Mouse (Mus musculus) adrenal gland, postnatal 0 days (tissue): ENCODE measurements around the gene Asb2. TPM values are rescaled to one million over a fixed set of nuclear protein-coding genes. Genes with fewer than 3 reads are reported as not detected.

Experiments used
- polyA plus RNA-seq: library from polyadenylated mRNA; unstranded; fragments of >200 nt; fragmentation: Nextera tagmentation; extraction: Ambion mirVana; gene quantifications from 2 replicates; pipeline ENCODE4 v1.2.1, GENCODE M21; 2015

Gene Asb2
- polyA plus RNA-seq, result 0.60 and 1.5 TPM in 2 replicates

DNA sequence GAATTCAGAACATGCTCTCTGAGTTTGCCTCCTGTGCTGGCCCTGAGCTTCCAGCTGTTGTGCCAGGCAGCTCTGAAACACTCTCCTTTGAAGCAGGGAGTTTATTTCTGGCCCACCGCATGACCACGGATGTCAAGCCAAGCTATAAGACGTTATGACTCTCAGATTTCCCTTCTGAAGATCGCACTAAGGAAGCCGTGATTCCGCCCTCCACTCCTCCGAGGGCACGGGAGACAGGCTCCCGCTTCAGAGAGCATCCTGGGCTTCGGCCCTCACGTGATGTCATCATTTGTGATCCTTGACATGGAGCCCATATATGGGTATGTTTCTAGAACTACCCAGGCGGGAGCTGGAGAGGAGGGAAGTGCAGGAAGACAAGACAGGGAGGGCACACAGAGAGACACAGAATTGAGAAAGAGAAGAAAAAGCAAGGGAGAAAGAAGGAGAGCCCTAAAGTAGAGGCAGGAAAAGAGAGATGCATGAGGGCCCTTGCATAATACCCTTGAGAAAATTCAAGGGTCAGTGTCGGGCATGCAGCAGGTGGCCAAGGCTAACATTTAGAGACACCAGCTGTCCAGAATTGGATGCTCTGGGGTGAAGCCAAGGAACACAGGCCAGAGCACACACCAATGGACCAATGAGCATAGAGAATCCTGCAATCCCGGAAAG is at the start of gene Asb2:
Gene Asb2 (minus strand): TSS at position 256 of the 669 bp plus-strand sequence.

GRCm38 (mm10) chr12:103388505-103389347 is 32.9 kb upstream of the Asb2 start, which contains the start of gene Otub2:
Gene Otub2, plus strand, starts transcription at chr12:103388682.

DNA sequence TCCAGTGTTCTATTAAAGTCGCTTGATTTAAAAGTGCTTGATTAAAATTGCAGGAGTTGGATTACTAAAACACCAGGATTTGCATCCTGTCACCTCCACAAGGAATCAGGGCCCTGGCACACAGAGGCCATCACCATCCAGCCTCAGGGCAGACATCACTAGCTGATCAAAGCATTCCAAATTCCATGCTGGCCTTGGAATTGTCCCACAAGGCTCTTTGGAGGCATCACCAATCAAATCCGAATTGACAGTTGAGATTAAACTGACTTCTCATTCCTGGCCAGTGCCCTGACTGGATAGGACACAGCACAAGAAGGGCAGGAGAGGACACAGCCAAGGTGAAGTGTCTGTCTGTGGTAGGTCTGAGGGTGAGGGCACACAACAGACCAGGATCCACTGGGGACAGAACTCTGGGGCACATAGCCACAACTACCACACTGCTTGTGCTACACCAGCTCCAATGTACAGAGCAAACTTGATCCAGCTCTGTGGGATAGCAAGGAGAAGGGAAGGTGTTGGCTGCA is 45.0 kb downstream of the Asb2 start, which contains the start of gene Fam181a:
Gene Fam181a (plus strand): TSS at position 232 of the 524 bp plus-strand sequence.

Other genes starting within 250 kb of the Asb2 start
- 4.0 and 8.4 TPM in 2 replicates for gene Prima1, start 113.9 kb downstream of the Asb2 start, polyA plus RNA-seq
- gene Fam181a, start 45.0 kb downstream of the Asb2 start, polyA plus RNA-seq, result 0.12 and 0.30 TPM in 2 replicates
- gene Otub2, start 32.7 kb upstream of the Asb2 start, polyA plus RNA-seq, result 4.8 and 5.4 TPM in 2 replicates
- gene 9330161L09Rik, start 51.8 kb upstream of the Asb2 start, polyA plus RNA-seq, result 0.14 and 0.20 TPM in 2 replicates
- 80.4 and 108 TPM in 2 replicates for gene Ddx24, start 69.8 kb upstream of the Asb2 start, polyA plus RNA-seq
- gene Ifi27, start 78.2 kb upstream of the Asb2 start, polyA plus RNA-seq, result 467 and 633 TPM in 2 replicates
- 213 and 463 TPM in 2 replicates for gene Ifi27l2a, start 87.7 kb upstream of the Asb2 start, polyA plus RNA-seq
- 0.25 and 1.2 TPM in 2 replicates for gene Ifi27l2b, start 101.2 kb upstream of the Asb2 start, polyA plus RNA-seq
- gene Ppp4r4, start 176.3 kb upstream of the Asb2 start, polyA plus RNA-seq, result 1.2 and 1.5 TPM in 2 replicates